ENCODE assay signal across 22 mouse cellular contexts in genomic region chr19:23467011-23467410, GRCm38 (mm10). TPM values are rescaled to one million over a fixed set of nuclear protein-coding genes. Genes with fewer than 3 reads are reported as not detected.
DNase-seq lines count a peak whose midpoint lies in the region; ATAC-seq and TF ChIP-seq lines count a peak whose summit lies in the region.
"Had no signal": no experiment of that assay in that cellular context is flagged by ENCODE, and none has a peak within 500 bp of the region (broad histone marks: within the 10 kb centered on the region; RNA-seq: fewer than 3 reads in every experiment).

No protein-coding gene starts in this region.

- DNase-seq in CH12.LX (ENCODE audit: extremely low read depth) (peak; percentile 55), ES-CJ7 (ENCODE audit: low read depth, low spot score) (peak; percentile 10)
- peak; percentile 3 for DNase-seq in splenic B cell, adult 2 months (ENCODE audit: low read depth, low spot score)
- no peak for DNase-seq in kidney, adult 11 months
- DNase-seq: adrenal gland, postnatal 14 days; cerebellum, adult 18-20 months; cerebellum, adult 9-11 months; cerebellum, postnatal 36 days; forebrain, postnatal 0 days; gastrocnemius, adult 2 months; gastrocnemius, postnatal 36 days; heart, adult 2 months; heart, postnatal 14 days had no signal

- no peaks in the 10 kb centered on the region for H3K36me3 ChIP-seq in CH12.LX (replicated peaks in 1 of 2; ENCODE audit: control insufficient read depth in 1 of 2, insufficient read depth in 1 of 2, low read length in 1 of 2)
- H3K36me3 ChIP-seq in splenic B cell, adult 2 months (ENCODE audit: control insufficient read depth, insufficient read depth, low read length, poor library complexity, severe bottlenecking) = no peaks in the 10 kb centered on the region
- H3K36me3 ChIP-seq: embryonic facial prominence, embryonic 10.5 days; heart, embryonic 15.5 days; hindbrain, embryonic 10.5 days had no signal

- H3K4me1 ChIP-seq in CH12.LX (ENCODE audit: control insufficient read depth in 1 of 2, insufficient read depth in 2 of 2) = peaks cover 4 to 12% of the 10 kb centered on the region in 2 experiments; a peak in 2 of 4 replicates
- H3K4me1 ChIP-seq: heart, embryonic 15.5 days had no signal

- ATAC-seq in megakaryocyte, adult 5-6 weeks (ENCODE audit: poor library complexity, severe bottlenecking) = peak; percentile 97
- no peak for ATAC-seq in megakaryocyte-erythroid progenitor cell, adult 5-6 weeks (replicated peaks; ENCODE audit: low FRiP score, low TSS enrichment, poor library complexity, severe bottlenecking)
- ATAC-seq: forebrain, embryonic 13.5 days had no signal

- TF ChIP-seq EP300 in CH12.LX (IDR thresholded peaks at IDR 0.05; ENCODE audit: low read length) = peak; percentile 89

- H3K27me3 ChIP-seq in CH12.LX (replicated peaks) = no peaks in the 10 kb centered on the region
- H3K27me3 ChIP-seq in splenic B cell, adult 2 months (ENCODE audit: control insufficient read depth, insufficient read depth, low read length, poor library complexity, severe bottlenecking) = no peaks in the 10 kb centered on the region
- H3K27me3 ChIP-seq: heart, embryonic 15.5 days had no signal

- TF ChIP-seq RAD21 in CH12.LX (IDR thresholded peaks at IDR 0.05; ENCODE audit: low read depth, low read length) = no peak

- dilution Hi-C loops in CH12.LX (cut with MboI; ENCODE audit: extremely low pct_ligation_motif_present, extremely low pct_unique_long_range_greater_than_20kb, low sequenced_read_pairs) = no loop called here

- H3K27ac ChIP-seq in CH12.LX (ENCODE audit: insufficient read depth, low read depth) = no peak overlapping the region
- H3K27ac ChIP-seq: embryonic facial prominence, embryonic 10.5 days; forebrain, embryonic 13.5 days; gastrocnemius, adult 2 months; heart, adult 2 months; heart, embryonic 15.5 days; hindbrain, embryonic 10.5 days; hindbrain, embryonic 14.5 days had no signal

- H3K9me3 ChIP-seq in CH12.LX (replicated peaks; ENCODE audit: low read length) = no peaks in the 10 kb centered on the region
- H3K9me3 ChIP-seq: embryonic facial prominence, embryonic 10.5 days; forebrain, embryonic 13.5 days; heart, embryonic 15.5 days; hindbrain, embryonic 10.5 days had no signal

- no peak for TF ChIP-seq CTCF in CH12.LX (conservative IDR thresholded peaks at IDR 0.05 in 1 of 2, IDR thresholded peaks at IDR 0.05 in 1 of 2; ENCODE audit: low read depth in 2 of 2, low read length in 2 of 2)

- H3K9ac ChIP-seq in CH12.LX (ENCODE audit: insufficient read depth, low read depth) = no peak overlapping the region
- H3K9ac ChIP-seq: forebrain, embryonic 13.5 days; forebrain, postnatal 0 days; heart, embryonic 15.5 days; hindbrain, embryonic 14.5 days had no signal

- no peak for TF ChIP-seq POLR2A in CH12.LX (IDR thresholded peaks at IDR 0.05; ENCODE audit: low read depth, low read length)

- H3K4me3 ChIP-seq in CH12.LX (replicated peaks in 1 of 3; ENCODE audit: low read depth in 2 of 3, low read length in 2 of 3, poor library complexity in 1 of 3) = no peak overlapping the region
- H3K4me3 ChIP-seq: embryonic facial prominence, embryonic 10.5 days; forebrain, embryonic 13.5 days; gastrocnemius, adult 2 months; heart, adult 2 months; heart, embryonic 15.5 days; hindbrain, embryonic 10.5 days had no signal

- H3K79me2 ChIP-seq in CH12.LX (replicated peaks; ENCODE audit: control insufficient read depth, extremely low read depth, insufficient read depth, poor library complexity, severe bottlenecking) = no peaks in the 10 kb centered on the region

- H3K4me2 ChIP-seq in CH12.LX (ENCODE audit: insufficient read depth, low read depth, poor library complexity, severe bottlenecking) = no peak overlapping the region; the same call in none of the 2 replicates
- H3K4me2 ChIP-seq: forebrain, embryonic 13.5 days; heart, embryonic 11.5 days; heart, embryonic 15.5 days; hindbrain, embryonic 14.5 days had no signal

- in situ Hi-C loops in CH12.LX (cut with MboI; ENCODE audit: low pct_ligation_motif_present, low pct_unique_long_range_greater_than_20kb, low sequenced_read_pairs) = no loop called here

TF ChIP-seq in CH12.LX, 34 proteins besides CTCF, POLR2A, EP300 and RAD21:
- TF ChIP-seq CHD2 (IDR thresholded peaks at IDR 0.05; ENCODE audit: low read length) (peak; percentile 42; the same call in 1 of the 2 replicates), BHLHE40 (IDR thresholded peaks at IDR 0.05; ENCODE audit: low read depth, low read length) (peak; percentile 66), MAX (IDR thresholded peaks at IDR 0.05; ENCODE audit: low read length) (no peak), MYC (IDR thresholded peaks at IDR 0.05; ENCODE audit: low read depth, low read length) (no peak), MEF2A (IDR thresholded peaks at IDR 0.05; ENCODE audit: borderline replicate concordance, low read depth, low read length) (no peak), IRF4 (IDR thresholded peaks at IDR 0.05; ENCODE audit: low read depth, low read length) (peak; percentile 79), TCF12 (IDR thresholded peaks at IDR 0.05; ENCODE audit: low read depth, low read length) (no peak), ZNF384 (IDR thresholded peaks at IDR 0.05; ENCODE audit: low read depth, low read length) (no peak), ZKSCAN1 (IDR thresholded peaks at IDR 0.05; ENCODE audit: borderline replicate concordance, low read depth, low read length) (no peak)

RNA-seq across cellular contexts. Expression of gene Mamdc2, which starts 18.8 kb away (rescaled TPM):
- total RNA-seq in CH12.LX (2012; rRNA removed) = 0.04 and 0.08 TPM in 2 replicates
- 0.35 and 0.67 TPM in 2 replicates for total RNA-seq in CH12.LX (2014; rRNA removed)
- 0.17 and 0.20 TPM in 2 replicates for polyA plus RNA-seq in CH12.LX (2012; ENCODE audit: insufficient read length, low read depth)
- total RNA-seq in megakaryocyte, adult 5-6 weeks (2015) = not detected in 2 replicates
- not detected in 2 replicates for total RNA-seq in megakaryocyte, adult 5-6 weeks (2017)
- total RNA-seq in megakaryocyte-erythroid progenitor cell, adult 5-6 weeks (2014; fragmentation: Nextera tagmentation) = not detected in 2 replicates
- 0.53 TPM in 1 of 2 replicates, not detected in the other for total RNA-seq in megakaryocyte-erythroid progenitor cell, adult 5-6 weeks (2017)
- total RNA-seq: MEL had no signal
